Mouse (Mus musculus) spleen, adult 10 weeks (tissue): ENCODE data around the gene Mical2. TPM values are rescaled to one million over a fixed set of nuclear protein-coding genes. Genes with fewer than 3 reads are reported as not detected.

Experiments
- polyA plus RNA-seq: library from polyadenylated mRNA; stranded (reverse); fragments of 350-450 nt; fragmentation: Illumina TruSeq; extraction: RNeasy Lipid Tissue Mini Kit (QIAGEN cat#74804); gene quantifications from one replicate; pipeline ENCODE4 v1.2.3, GENCODE M21; 2015; ENCODE audit warnings: low replicate concordance; ENCODE audit not compliant: insufficient read depth

Mical2 gene
- polyA plus RNA-seq, result 5.1 TPM

DNA sequence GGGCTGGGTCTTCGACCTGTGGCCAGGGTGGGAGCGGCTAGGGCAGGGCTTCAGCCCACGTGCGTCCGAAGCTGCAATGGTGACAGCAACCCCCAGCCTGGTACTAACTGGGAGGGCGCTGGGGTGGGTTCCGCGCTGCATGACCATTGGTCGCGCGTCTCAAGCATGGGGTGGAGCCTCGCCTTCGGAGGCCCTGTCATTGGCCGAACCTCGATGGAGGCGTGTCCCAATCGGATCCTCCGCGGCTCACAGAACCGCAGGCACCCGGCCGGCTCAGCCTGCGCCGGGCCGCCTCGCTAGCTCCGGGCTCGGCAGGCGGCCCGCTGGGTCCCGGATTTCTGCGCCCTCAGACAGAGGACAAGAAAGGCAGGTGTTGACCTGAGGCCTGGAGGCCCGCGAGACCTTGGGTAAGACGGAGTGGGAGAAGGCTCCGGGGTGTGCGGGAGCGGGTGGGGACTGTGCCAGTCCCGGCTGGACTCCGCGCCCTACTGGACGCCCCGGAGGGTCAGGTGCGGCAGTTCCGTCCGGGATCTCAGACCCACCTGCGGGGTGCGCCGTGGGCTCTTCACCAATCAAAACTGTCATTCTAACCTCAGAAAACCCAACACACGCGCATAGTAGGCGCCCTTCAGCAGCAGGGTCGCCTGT lies at the start of gene Mical2:
Gene Mical2, plus strand, starts transcription at position 242 of the 648 bp plus-strand sequence.

DNA sequence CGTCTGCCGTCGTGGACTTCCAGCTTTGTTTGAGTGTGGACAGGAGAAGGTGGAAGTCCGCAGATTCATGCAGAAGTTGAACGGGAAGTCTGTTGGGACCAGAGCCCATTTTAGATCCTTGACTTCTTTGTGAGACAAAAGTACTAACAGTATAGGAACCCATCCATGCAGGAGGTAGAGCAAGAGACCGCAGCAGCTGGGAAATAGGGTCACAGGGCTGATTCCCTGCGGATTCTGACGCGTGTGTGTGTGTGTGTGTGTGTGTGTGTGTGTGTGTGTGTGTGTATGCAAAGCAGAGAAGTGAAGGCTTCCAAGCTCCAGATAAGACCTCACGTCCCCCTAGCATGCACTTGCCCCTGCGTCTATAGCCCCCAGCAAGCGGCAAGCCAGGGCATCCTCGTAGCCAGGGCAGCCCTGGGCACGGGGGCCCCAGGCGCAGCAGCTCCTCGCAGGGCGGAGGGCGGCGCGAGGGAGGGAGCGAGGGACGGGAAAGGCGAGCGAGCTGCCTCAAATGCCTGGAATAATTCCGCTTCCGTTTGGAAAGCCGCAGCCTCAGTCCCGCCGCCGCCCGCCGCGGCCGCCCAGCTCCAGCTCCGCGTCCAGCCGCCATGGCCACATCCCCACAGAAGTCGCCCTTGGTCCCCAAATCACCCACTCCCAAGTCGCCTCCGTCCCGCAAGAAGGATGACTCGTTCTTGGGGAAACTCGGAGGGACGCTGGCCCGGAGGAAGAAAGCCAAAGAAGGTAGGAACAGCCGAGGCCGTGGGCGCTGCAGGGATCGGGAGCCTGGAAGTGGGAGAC lies 201.9 kb downstream of the Mical2 start, which contains the start of gene Parva:
Gene Parva, plus strand, starts transcription at position 149 of the 801 bp plus-strand sequence.

Other genes starting within 250 kb of the Mical2 start
- 63.6 TPM for gene Usp47, start 202.4 kb upstream of the Mical2 start, polyA plus RNA-seq
- 7.0 TPM for gene Dkk3, start 66.8 kb upstream of the Mical2 start, polyA plus RNA-seq
- gene Parva, start 201.6 kb downstream of the Mical2 start, polyA plus RNA-seq, result 19.7 TPM